21 mouse cellular contexts compared by ENCODE assay signal in the genomic region with DNA sequence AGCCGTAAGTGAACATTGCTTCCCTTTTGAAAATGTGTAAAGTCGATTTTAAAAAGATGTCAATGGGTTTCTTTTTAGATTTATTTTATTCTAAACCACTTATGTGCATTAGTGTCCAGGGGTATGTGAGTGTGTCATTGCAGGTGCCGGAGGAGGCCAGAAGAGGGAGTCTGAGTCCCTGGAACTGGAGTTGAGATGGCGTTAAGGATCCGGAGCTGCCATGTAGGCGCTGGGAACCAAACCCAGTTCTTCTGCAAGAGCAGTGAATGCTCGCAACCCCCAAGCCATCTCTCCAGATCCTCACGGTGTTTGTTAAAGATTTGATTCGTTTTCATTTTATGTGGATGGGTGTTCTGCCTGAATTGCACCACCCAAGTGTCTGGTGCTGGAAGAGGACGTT. TPM values are rescaled to one million over a fixed set of nuclear protein-coding genes. Genes with fewer than 3 reads are reported as not detected.
DNase-seq lines count a peak whose midpoint lies in the region; TF ChIP-seq lines count a peak whose summit lies in the region.
"Had no signal": no experiment of that assay in that cellular context is flagged by ENCODE, and none has a peak within 500 bp of the region (broad histone marks: within the 10 kb centered on the region; RNA-seq: fewer than 3 reads in every experiment).

No protein-coding gene starts in this region.

- no peaks in the 10 kb centered on the region for H3K79me2 ChIP-seq in MEL (ENCODE audit: control insufficient read depth, insufficient read depth, low read length, poor library complexity)

- H3K9ac ChIP-seq in MEL (ENCODE audit: control insufficient read depth, low read depth, low read length, poor library complexity, severe bottlenecking) = no peak overlapping the region
- H3K9ac ChIP-seq: embryonic facial prominence, embryonic 13.5 days; forebrain, embryonic 12.5 days; forebrain, postnatal 0 days; heart, embryonic 12.5 days; hindbrain, embryonic 14.5 days had no signal

- peaks cover 0 to 19% of the 10 kb centered on the region in 2 experiments; a peak in 3 of 4 replicates for H3K4me1 ChIP-seq in MEL (ENCODE audit: control insufficient read depth in 1 of 2, insufficient read depth in 2 of 2, low read length in 2 of 2)
- H3K4me1 ChIP-seq: embryonic facial prominence, embryonic 13.5 days; forebrain, embryonic 12.5 days; hindbrain, embryonic 10.5 days had no signal

- H3K27me3 ChIP-seq in MEL (ENCODE audit: control insufficient read depth in 1 of 2, insufficient read depth in 2 of 2, low read length in 2 of 2) = no peaks in the 10 kb centered on the region; a peak in 2 of 4 replicates
- H3K27me3 ChIP-seq: embryonic facial prominence, embryonic 13.5 days; forebrain, embryonic 12.5 days; heart, embryonic 12.5 days had no signal

- no peak overlapping the region for H3K4me3 ChIP-seq in left cerebral cortex, adult 2 months
- no peak overlapping the region for H3K4me3 ChIP-seq in MEL (ENCODE audit: control insufficient read depth in 1 of 2, insufficient read depth in 1 of 2, low read depth in 2 of 2, low read length in 2 of 2)
- H3K4me3 ChIP-seq: embryonic facial prominence, embryonic 13.5 days; forebrain, embryonic 12.5 days; heart, embryonic 12.5 days; hindbrain, embryonic 10.5 days had no signal

- no peak for TF ChIP-seq POLR2A in MEL (IDR thresholded peaks at IDR 0.05; ENCODE audit: control insufficient read depth in 1 of 2, insufficient read depth in 1 of 2, low read depth in 1 of 2, low read length in 2 of 2, poor library complexity in 1 of 2)

- H3K9me3 ChIP-seq in MEL (replicated peaks; ENCODE audit: insufficient read depth, low read length) = no peaks in the 10 kb centered on the region
- H3K9me3 ChIP-seq: embryonic facial prominence, embryonic 13.5 days; forebrain, embryonic 12.5 days; heart, embryonic 12.5 days had no signal

- H3K27ac ChIP-seq in left cerebral cortex, adult 2 months = no peak overlapping the region
- no peak overlapping the region for H3K27ac ChIP-seq in MEL (ENCODE audit: control insufficient read depth, low read depth, low read length)
- H3K27ac ChIP-seq: embryonic facial prominence, embryonic 13.5 days; forebrain, embryonic 12.5 days; hindbrain, embryonic 10.5 days; hindbrain, embryonic 14.5 days had no signal

- peak; percentile 2 for TF ChIP-seq CTCF in left cerebral cortex, adult 2 months (IDR thresholded peaks at IDR 0.05)
- TF ChIP-seq CTCF in MEL (IDR thresholded peaks at IDR 0.05 in 2 of 3, conservative IDR thresholded peaks at IDR 0.05 in 1 of 3; ENCODE audit: control insufficient read depth in 1 of 3, insufficient read depth in 1 of 3, low read depth in 2 of 3, low read length in 3 of 3, poor library complexity in 1 of 3, severe bottlenecking in 1 of 3) = peak in 2 of 3 experiments; percentile 41 to 47; a peak in 4 of 6 replicates

- peak; percentile 89 for DNase-seq in heart, adult 11 months
- no peak for DNase-seq in heart, adult 18-20 months
- no peak for DNase-seq in left cerebral cortex, adult 2 months (ENCODE audit: extremely low spot score in 1 of 2, low spot score in 2 of 2)
- no peak for DNase-seq in left cerebral cortex, postnatal 10 days (ENCODE audit: extremely low spot score in 1 of 2, low spot score in 2 of 2)
- DNase-seq in MEL (ENCODE audit: low read depth, low spot score) = peak; percentile 17
- DNase-seq in urinary bladder, postnatal 14 days (ENCODE audit: low spot score) = no peak
- no peak for DNase-seq in thymus, postnatal 4 days
- DNase-seq: adrenal gland, adult 2 months; adrenal gland, postnatal 25 days; B cell, adult 2 months; cerebellum, adult 18-20 months; cerebellum, adult 9-11 months; cerebellum, postnatal 36 days; forebrain, postnatal 0 days; gastrocnemius, postnatal 25 days had no signal

- intact Hi-C loops in left cerebral cortex, adult 2 months (cut with DNase I) = loop anchor here (5.0 kb wide), 1 partner anchor 109 kb away; no protein-coding TSS in a partner anchor
- intact Hi-C loops in left cerebral cortex, postnatal 10 days (cut with DNase I) = loop anchor here (5.0 kb wide), 1 partner anchor 39 kb away; a partner anchor contains a TSS

- peak; percentile 45 for TF ChIP-seq RAD21 in MEL (IDR thresholded peaks at IDR 0.05; ENCODE audit: low read depth, low read length)

- H3K36me3 ChIP-seq in MEL (ENCODE audit: control insufficient read depth in 1 of 2, insufficient read depth in 2 of 2, low read length in 2 of 2) = no peaks in the 10 kb centered on the region
- H3K36me3 ChIP-seq: embryonic facial prominence, embryonic 13.5 days; forebrain, embryonic 12.5 days; G1E; hindbrain, embryonic 10.5 days had no signal

- no peak for TF ChIP-seq EP300 in MEL (IDR thresholded peaks at IDR 0.05; ENCODE audit: low read depth in 1 of 2, low read length in 2 of 2)

TF ChIP-seq in MEL, 35 proteins besides CTCF, POLR2A, EP300 and RAD21:
- peak; percentile 36 for TF ChIP-seq ZC3H11A (IDR thresholded peaks at IDR 0.05; ENCODE audit: low read depth, low read length)
- TF ChIP-seq E2F4 (IDR thresholded peaks at IDR 0.05; ENCODE audit: borderline replicate concordance, low read depth, low read length) = no peak
- TF ChIP-seq SMC3 (IDR thresholded peaks at IDR 0.05; ENCODE audit: low read depth, low read length) = peak; percentile 43

RNA-seq across cellular contexts. Expression of a gene that starts 39.2 kb away (rescaled TPM):
- 10 to 100 TPM; 33.5 to 39.6 TPM for total RNA-seq in heart, adult 18-20 months (2021)
- total RNA-seq in left cerebral cortex, adult 2 months (2021) = 10 to 100 TPM; 36.7 to 36.9 TPM
- 10 to 100 TPM; 67.7 to 71.2 TPM for total RNA-seq in left cerebral cortex, postnatal 10 days (2021)
- 32.8 and 41.1 TPM in 2 replicates for total RNA-seq in MEL (2012; rRNA removed)
- polyA plus RNA-seq in MEL (2012; ENCODE audit: insufficient read depth in 1 of 2, insufficient read length in 2 of 2, low read depth in 1 of 2, low replicate concordance in 2 of 2, missing spikeins in 1 of 2) = 10 to 100 TPM in 1 of 2 experiments, not detected in 1; 44.9 TPM

RNA-seq across cellular contexts. Expression of a gene that starts 55.2 kb away (rescaled TPM):
- 100 to 1,000 TPM; 228 to 240 TPM for total RNA-seq in heart, adult 18-20 months (2021)
- total RNA-seq in left cerebral cortex, adult 2 months (2021) = 100 to 1,000 TPM; 344 to 351 TPM
- 100 to 1,000 TPM; 429 to 434 TPM for total RNA-seq in left cerebral cortex, postnatal 10 days (2021)
- 134 and 148 TPM in 2 replicates for total RNA-seq in MEL (2012; rRNA removed)
- polyA plus RNA-seq in MEL (2012; ENCODE audit: insufficient read depth in 1 of 2, insufficient read length in 2 of 2, low read depth in 1 of 2, low replicate concordance in 2 of 2, missing spikeins in 1 of 2) = 100 to 1,000 TPM; 105 to 251 TPM

Comparison
In these comparisons a context has a peak if more than half of its experiments do, and no peak if none do; other contexts are left out.
1. DNase-seq: peak in heart, adult 11 months (single experiment) and MEL (single experiment); none in heart, adult 18-20 months (0 of 2), left cerebral cortex, adult 2 months (0 of 2), left cerebral cortex, postnatal 10 days (0 of 2), urinary bladder, postnatal 14 days (single experiment) and thymus, postnatal 4 days (single experiment).